Mouse (Mus musculus): ENCODE data around the gene Gm21861. TPM values are rescaled to one million over a fixed set of nuclear protein-coding genes. Genes with fewer than 3 reads are reported as not detected.
"Not testable (repeated sequence)": the region's sequence is repeated elsewhere in the genome, so short reads cannot be mapped to it uniquely, and the experiment has no call there.

Gm21861 gene
- not detected for total RNA-seq (2021)

GRCm38 (mm10) chrY:58814497-58814896, at the start of gene Gm21861:
TSS of gene Gm21861 (minus strand) at chrY:58814597.
- DNase-seq: not testable (repeated sequence)

Data from heart, postnatal 4 days (tissue).